Mouse (Mus musculus) cerebellum, adult 2 months (tissue): Measurements from ENCODE around the gene Rbpjl.

ENCODE experiments used
- CTCF ChIP-seq: fragments of 200-500 bp; IDR thresholded peaks from 2 replicates; pipeline ENCODE4 v1.5.1; 2011; ENCODE audit warnings: low read depth, mild to moderate bottlenecking, control low read depth, low read length, moderate library complexity, borderline replicate concordance; ENCODE audit not compliant: insufficient read depth
- POLR2A ChIP-seq: fragments of 200-500 bp; IDR thresholded peaks from 2 replicates; pipeline ENCODE4 v1.6.1; 2011; ENCODE audit warnings: low read length, control low read depth, borderline replicate concordance; ENCODE audit not compliant: insufficient read depth

- no peak for TF ChIP-seq CTCF
- no peak for TF ChIP-seq POLR2A
Observed at GRCm38 (mm10) chr2:164385927-164386763, 16.8 kb upstream of the Rbpjl start.
